Mouse (Mus musculus) T-cell, adult 2 months (primary cell): Measurements from ENCODE around the gene Capn15.

Source experiments
- DNase-seq: peaks from one replicate; pipeline ENCODE4 v3.0.0; 2022; ENCODE audit warnings: low spot score

Capn15 gene

DNA sequence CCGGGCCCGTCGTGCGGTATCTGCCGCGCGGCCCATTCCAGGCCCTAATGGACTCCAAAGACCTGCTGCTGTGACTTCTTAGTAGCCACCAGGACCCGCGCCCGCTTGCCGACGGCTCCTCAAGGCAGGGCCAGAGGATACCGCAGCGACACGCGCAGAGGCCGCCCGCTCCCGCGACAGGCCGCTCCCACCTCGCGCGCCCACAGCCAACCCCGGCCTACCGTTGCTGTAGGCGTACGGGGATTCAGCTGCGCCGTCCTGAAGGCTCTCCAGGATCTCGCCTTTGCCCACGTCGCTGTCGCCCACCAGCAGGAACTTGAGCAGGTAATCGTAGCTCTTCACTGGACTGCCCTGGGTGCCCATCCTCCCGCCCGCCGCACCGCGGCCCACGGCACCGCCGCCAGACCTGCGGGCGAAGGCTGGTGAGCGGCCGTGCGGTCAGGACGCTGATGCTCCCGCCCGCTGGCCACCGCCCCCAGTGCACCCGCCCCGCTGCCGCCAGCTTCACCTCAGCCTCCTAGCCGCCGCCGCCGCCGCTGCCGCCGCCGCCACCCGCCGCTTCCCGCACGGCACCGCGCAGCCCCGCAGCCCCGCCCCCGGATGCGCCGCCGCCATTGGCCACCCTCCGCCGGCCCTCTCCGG lies 66.3 kb downstream of the Capn15 start, which contains the start of gene Rab40c:
Gene Rab40c, minus strand, starts transcription at position 584 of the 642 bp plus-strand sequence.
- DNase-seq = peak; percentile 61

DNA sequence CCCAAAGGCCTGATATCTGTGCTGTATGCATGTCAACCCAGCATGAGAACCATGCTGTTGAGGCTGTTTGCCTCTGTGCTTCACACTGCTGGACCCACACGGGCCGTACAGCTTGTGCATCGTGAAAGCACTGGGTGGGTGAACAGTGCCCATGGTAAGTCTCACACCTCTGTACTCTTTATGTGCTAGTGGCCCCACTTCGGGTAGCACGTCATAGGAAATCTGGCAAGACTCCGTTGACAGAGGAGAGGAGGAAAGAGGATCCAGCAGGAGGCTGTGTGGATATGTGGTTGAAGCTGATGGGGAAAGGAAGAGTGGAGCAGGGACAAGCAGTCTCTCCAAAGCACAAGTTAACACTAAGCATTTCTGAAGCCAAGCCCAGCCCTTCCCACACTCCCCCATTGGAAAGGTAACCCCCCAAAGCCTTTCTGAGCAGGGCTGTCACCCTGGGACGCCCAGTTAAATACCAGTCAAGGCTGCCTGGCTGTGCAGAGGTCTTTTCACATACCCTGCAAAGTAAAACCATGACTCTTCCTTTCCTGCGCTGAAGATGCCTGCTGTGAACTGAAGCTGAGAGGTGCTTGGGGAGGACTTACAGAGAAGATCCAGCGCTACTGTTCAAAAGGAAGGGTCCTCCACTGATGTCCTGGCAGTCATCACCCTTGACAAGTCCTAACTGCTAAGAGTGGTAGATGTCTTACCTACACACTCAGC lies 67.4 kb downstream of the Capn15 start:
- no peak for DNase-seq

DNA sequence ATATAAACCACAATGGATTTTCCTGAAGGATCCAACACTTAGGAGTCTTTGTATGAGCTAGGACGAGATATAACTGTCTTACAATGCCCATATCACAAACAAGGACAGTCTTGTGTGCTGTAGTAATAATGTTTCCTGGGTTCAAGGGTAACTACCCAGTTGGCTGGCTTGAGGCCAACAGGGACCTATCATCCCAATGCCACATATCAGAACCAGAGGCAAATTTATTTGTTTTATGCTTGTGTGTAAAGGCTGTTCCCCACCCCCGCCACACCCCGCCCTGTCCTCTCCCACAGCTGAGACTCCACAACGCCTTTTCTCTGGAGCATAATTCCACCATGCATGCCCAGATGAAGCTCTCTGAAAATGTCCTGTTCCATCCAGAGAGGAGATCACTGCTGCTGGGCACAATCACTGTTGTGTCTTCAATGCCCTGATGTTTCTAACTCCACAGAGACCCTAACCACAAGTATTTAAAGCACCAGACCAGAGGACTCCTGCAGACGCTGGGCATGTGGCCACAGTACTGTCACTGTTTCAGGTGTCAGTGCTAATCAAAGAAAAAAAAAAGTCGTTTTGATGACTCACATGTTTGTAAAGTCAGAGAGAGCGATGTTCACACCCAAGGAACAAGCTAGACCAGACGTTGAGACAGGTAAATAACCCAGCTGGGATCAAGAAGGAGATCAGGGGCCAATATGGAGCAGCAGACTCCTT lies 68.5 kb downstream of the Capn15 start:
- no peak for DNase-seq

DNA sequence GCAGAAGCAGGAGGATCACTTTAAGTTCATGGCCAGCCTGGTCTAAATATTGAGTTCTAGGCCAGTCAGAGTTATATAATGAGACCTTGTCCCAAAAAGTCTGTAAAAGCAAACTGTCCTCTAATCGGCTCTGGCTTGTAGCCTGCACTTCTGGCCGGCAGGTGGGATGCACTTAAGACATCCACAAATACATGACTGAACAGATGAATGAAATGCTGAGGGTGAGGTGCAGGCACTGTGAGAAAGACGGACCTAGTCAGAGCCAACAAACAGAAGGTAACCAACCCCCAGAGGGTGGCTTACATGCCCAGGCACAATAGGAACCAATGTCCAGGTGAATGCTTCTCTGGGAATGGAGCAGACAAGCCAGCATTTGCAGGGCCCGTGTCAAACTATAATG lies 71.3 kb downstream of the Capn15 start:
- DNase-seq = no peak

DNA sequence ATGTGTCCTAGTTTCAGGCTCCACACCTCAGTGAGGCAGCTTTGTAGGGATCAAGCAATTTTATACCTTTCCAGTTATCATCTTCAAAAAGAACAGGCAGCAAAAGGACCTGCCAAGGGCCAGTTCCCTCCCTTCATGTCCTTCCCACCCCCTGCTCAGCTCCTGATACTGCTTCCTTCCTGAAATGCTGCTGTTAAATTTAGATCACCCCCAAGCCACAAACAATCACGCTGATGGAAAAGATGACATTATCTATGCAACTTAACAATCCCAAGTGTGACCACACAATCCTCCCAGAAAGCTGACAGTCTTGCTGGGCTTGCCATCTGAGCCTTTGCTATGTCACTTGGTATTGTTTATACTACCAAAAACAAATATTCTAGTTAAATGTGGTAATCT lies 71.7 kb downstream of the Capn15 start:
- DNase-seq = no peak

DNA sequence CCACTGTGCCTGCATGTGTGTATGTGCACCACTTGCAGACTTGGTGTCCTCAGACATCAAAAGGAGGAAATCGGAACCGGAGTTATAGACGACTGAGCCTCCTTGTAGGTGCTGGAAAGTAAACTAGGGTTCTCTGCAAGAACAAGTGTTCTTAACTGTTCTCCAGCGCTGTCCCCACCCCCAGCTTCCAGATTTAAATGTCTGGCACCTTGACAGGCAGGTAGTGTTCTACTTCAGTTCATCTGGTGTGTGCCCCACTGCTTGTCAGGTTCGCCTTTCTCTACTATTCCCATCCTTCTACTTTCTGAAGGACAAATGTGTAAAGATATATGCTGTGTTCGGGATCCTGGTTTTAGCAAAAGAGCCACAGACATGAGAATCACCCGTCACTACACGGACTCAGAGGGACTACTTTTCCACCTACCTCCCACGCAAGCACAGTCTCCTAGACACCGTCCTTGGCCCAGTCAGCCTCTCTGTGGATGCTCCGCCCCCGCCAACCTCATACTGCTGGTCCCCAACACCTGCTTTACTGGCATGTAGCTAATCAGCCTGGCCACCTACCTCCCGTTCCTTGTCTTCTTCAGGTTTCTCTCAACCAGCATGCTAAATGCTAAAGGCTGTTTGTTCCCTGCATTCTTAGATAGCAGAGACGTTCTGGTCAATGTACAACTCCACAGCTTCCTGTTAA lies 72.3 kb downstream of the Capn15 start:
- no peak for DNase-seq

DNA sequence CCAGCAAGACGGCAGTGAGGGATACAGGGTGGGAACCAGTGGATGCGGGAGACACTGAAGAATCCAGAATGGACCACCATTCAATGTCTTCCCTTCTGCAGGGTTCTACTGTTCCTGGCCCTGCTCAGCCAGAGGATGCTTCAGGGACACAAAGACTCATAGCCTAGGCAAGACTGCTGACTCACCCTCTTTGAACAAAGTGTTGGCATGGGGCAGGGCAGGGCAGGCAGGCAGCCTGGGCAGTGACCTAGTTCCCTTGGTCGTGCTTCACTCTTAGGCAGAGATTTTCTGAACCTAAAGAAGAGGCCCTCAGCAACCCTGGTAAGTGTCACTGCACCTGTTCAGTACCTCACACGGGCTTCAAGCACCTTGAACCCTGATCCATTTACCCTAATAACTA lies 73.8 kb downstream of the Capn15 start:
- DNase-seq = no peak
